Mouse (Mus musculus) kidney, postnatal 36 days (tissue): ENCODE measurements around the gene Lrrc49.
A peak's percentile ranks its signal among the peaks of the same experiment; 100 is the strongest.

Source experiments
- DNase-seq, 2 experiments: peaks; one replicate each; pipeline ENCODE4 v3.0.0; 2021 to 2022; ENCODE audit warnings: mixed read lengths in 2 of 2

Lrrc49 gene

GRCm38 (mm10) chr9:60672568-60672967, 15.4 kb downstream of the Lrrc49 start:
- DNase-seq = no peak

GRCm38 (mm10) chr9:60668886-60669285, 19.1 kb downstream of the Lrrc49 start:
- no peak for DNase-seq

GRCm38 (mm10) chr9:60665535-60665934, 22.4 kb downstream of the Lrrc49 start:
- DNase-seq = no peak

GRCm38 (mm10) chr9:60664866-60665265, 23.1 kb downstream of the Lrrc49 start:
- DNase-seq = peak in 1 of 2 experiments; percentile 20

GRCm38 (mm10) chr9:60664385-60664784, 23.6 kb downstream of the Lrrc49 start:
- DNase-seq = peak; percentile 7 to 45

GRCm38 (mm10) chr9:60662936-60663335, 25.0 kb downstream of the Lrrc49 start:
- DNase-seq = no peak

GRCm38 (mm10) chr9:60653582-60653981, 34.4 kb downstream of the Lrrc49 start:
- no peak for DNase-seq

GRCm38 (mm10) chr9:60653137-60653536, 34.8 kb downstream of the Lrrc49 start:
- no peak for DNase-seq

- no peak for DNase-seq
Measured at GRCm38 (mm10) chr9:60650277-60650676, 37.7 kb downstream of the Lrrc49 start.

GRCm38 (mm10) chr9:60648981-60649975, 38.7 kb downstream of the Lrrc49 start:
- peak; percentile 75 to 80 for DNase-seq

GRCm38 (mm10) chr9:60633601-60634000, 54.4 kb downstream of the Lrrc49 start:
- no peak for DNase-seq

- DNase-seq = no peak
Measured at GRCm38 (mm10) chr9:60626311-60626791, 61.6 kb downstream of the Lrrc49 start.

- DNase-seq = no peak
Measured at GRCm38 (mm10) chr9:60625895-60626294, 62.1 kb downstream of the Lrrc49 start.

GRCm38 (mm10) chr9:60616946-60617345, 71.0 kb downstream of the Lrrc49 start:
- DNase-seq = peak in 1 of 2 experiments; percentile 6

- peak in 1 of 2 experiments; percentile 5 for DNase-seq
Measured at GRCm38 (mm10) chr9:60616359-60616758, 71.6 kb downstream of the Lrrc49 start.

GRCm38 (mm10) chr9:60612260-60612659, 75.7 kb downstream of the Lrrc49 start:
- DNase-seq = no peak

GRCm38 (mm10) chr9:60610194-60610593, 77.8 kb downstream of the Lrrc49 start:
- DNase-seq = peak; percentile 34 to 42

- DNase-seq = no peak
Measured at GRCm38 (mm10) chr9:60608857-60609256, 79.1 kb downstream of the Lrrc49 start.

GRCm38 (mm10) chr9:60608086-60608485, 79.9 kb downstream of the Lrrc49 start:
- no peak for DNase-seq

GRCm38 (mm10) chr9:60604971-60605370, 83.0 kb downstream of the Lrrc49 start:
- DNase-seq = no peak

GRCm38 (mm10) chr9:60601936-60602335, 86.0 kb downstream of the Lrrc49 start:
- no peak for DNase-seq

- DNase-seq = no peak
Measured at GRCm38 (mm10) chr9:60600273-60600672, 87.7 kb downstream of the Lrrc49 start.

GRCm38 (mm10) chr9:60599489-60599888, 88.5 kb downstream of the Lrrc49 start:
- peak; percentile 26 to 68 for DNase-seq

GRCm38 (mm10) chr9:60595406-60595805, 92.6 kb downstream of the Lrrc49 start:
- no peak for DNase-seq
